Mouse (Mus musculus): ENCODE results near the gene Prdx2. TPM values are rescaled to one million over a fixed set of nuclear protein-coding genes. Genes with fewer than 3 reads are reported as not detected.

Gene Prdx2
- total RNA-seq, 2 experiments from 2014 or later, result 193 to 200 TPM

- DNase-seq (ENCODE audit: low spot score), result peak; percentile 64
Measured at GRCm38 (mm10) chr8:84977435-84978247, 8.3 kb downstream of the Prdx2 start.

- DNase-seq (ENCODE audit: low spot score), result peak; percentile 96
Measured at GRCm38 (mm10) chr8:84978248-84978940, 9.0 kb downstream of the Prdx2 start, which contains the start of gene Junb. Gene Junb (minus strand): TSS chr8:84978718.

GRCm38 (mm10) chr8:84979599-84980421, 10.4 kb downstream of the Prdx2 start:
- peak; percentile 92 for DNase-seq (ENCODE audit: low spot score)

- DNase-seq (ENCODE audit: low spot score), result peak; percentile 72
Measured at GRCm38 (mm10) chr8:84980622-84981358, 11.4 kb downstream of the Prdx2 start.

- DNase-seq (ENCODE audit: low spot score), result no peak
Measured at GRCm38 (mm10) chr8:84981644-84982498, 12.5 kb downstream of the Prdx2 start.

GRCm38 (mm10) chr8:84982499-84983011, 13.2 kb downstream of the Prdx2 start:
- DNase-seq (ENCODE audit: low spot score), result no peak

- DNase-seq (ENCODE audit: low spot score), result no peak
Measured at GRCm38 (mm10) chr8:84984294-84985048, 15.1 kb downstream of the Prdx2 start.

- no peak for DNase-seq (ENCODE audit: low spot score)
Measured at GRCm38 (mm10) chr8:84985049-84985683, 15.8 kb downstream of the Prdx2 start.

GRCm38 (mm10) chr8:84985684-84986378, 16.4 kb downstream of the Prdx2 start:
- DNase-seq (ENCODE audit: low spot score), result peak; percentile 76

- no peak for DNase-seq (ENCODE audit: low spot score)
Measured at GRCm38 (mm10) chr8:84986379-84986945, 17.1 kb downstream of the Prdx2 start.

GRCm38 (mm10) chr8:84987388-84987787, 18.0 kb downstream of the Prdx2 start:
- no peak for DNase-seq (ENCODE audit: low spot score)

- no peak for DNase-seq (ENCODE audit: low spot score)
Measured at GRCm38 (mm10) chr8:84987903-84988302, 18.5 kb downstream of the Prdx2 start.

GRCm38 (mm10) chr8:84989311-84989731, 19.9 kb downstream of the Prdx2 start:
- peak; percentile 80 for DNase-seq (ENCODE audit: low spot score)

- peak; percentile 96 for DNase-seq (ENCODE audit: low spot score)
Measured at GRCm38 (mm10) chr8:84989810-84990209, 20.4 kb downstream of the Prdx2 start.

- DNase-seq (ENCODE audit: low spot score), result peak; percentile 97
Measured at GRCm38 (mm10) chr8:84990349-84990748, 21.0 kb downstream of the Prdx2 start, which contains the start of gene Hook2. Gene Hook2 (plus strand): TSS chr8:84990603.

GRCm38 (mm10) chr8:84990836-84991235, 21.4 kb downstream of the Prdx2 start:
- no peak for DNase-seq (ENCODE audit: low spot score)

GRCm38 (mm10) chr8:84994375-84994774, 25.0 kb downstream of the Prdx2 start:
- no peak for DNase-seq (ENCODE audit: low spot score)

Data from gastrocnemius, adult 18-20 months (tissue).